Comparison of ENCODE assay signal across 10 mouse cellular contexts in genomic region chr12:70853026-70853425, GRCm38 (mm10). TPM values are rescaled to one million over a fixed set of nuclear protein-coding genes. Genes with fewer than 3 reads are reported as not detected.
DNase-seq lines count a peak whose midpoint lies in the region; ATAC-seq and TF ChIP-seq lines count a peak whose summit lies in the region.
"Had no signal": no experiment of that assay in that cellular context is flagged by ENCODE, and none has a peak within 500 bp of the region (broad histone marks: within the 10 kb centered on the region; RNA-seq: fewer than 3 reads in every experiment).

No protein-coding gene starts in this region.

- no peaks in the 10 kb centered on the region for H3K9me3 ChIP-seq in midbrain, embryonic 10.5 days (replicated peaks)
- H3K9me3 ChIP-seq in midbrain, embryonic 15.5 days, result no peaks in the 10 kb centered on the region
- no peaks in the 10 kb centered on the region for H3K9me3 ChIP-seq in forebrain, postnatal 0 days (ENCODE audit: low read length)
- no peaks in the 10 kb centered on the region for H3K9me3 ChIP-seq in midbrain, embryonic 14.5 days (ENCODE audit: control insufficient read depth, low read length)
- H3K9me3 ChIP-seq: G1E had no signal

- ATAC-seq in midbrain, embryonic 15.5 days (replicated peaks), result no peak
- no peak for ATAC-seq in forebrain, postnatal 0 days
- no peak for ATAC-seq in midbrain, embryonic 14.5 days (ENCODE audit: low FRiP score, low TSS enrichment)

- no peak for TF ChIP-seq CTCF in forebrain, postnatal 0 days (IDR thresholded peaks at IDR 0.05; ENCODE audit: low read depth)

- peak; percentile 40 for DNase-seq in gastrocnemius, postnatal 14 days
- no peak for DNase-seq in gastrocnemius, adult 18-20 months (ENCODE audit: low spot score)
- peak; percentile 15 for DNase-seq in midbrain, embryonic 10.5 days (ENCODE audit: low spot score)
- DNase-seq in kidney, postnatal 25 days, result peak; percentile 11 to 50
- DNase-seq in thymus, postnatal 10 days (ENCODE audit: low spot score in 2 of 2), result peak; percentile 32 to 42
- DNase-seq in forebrain, postnatal 0 days, result no peak
- DNase-seq in midbrain, embryonic 14.5 days, result no peak
- DNase-seq: retina, postnatal 1 day had no signal

- no peaks in the 10 kb centered on the region for H3K36me3 ChIP-seq in midbrain, embryonic 10.5 days
- no peaks in the 10 kb centered on the region for H3K36me3 ChIP-seq in midbrain, embryonic 15.5 days (replicated peaks)
- H3K36me3 ChIP-seq in forebrain, postnatal 0 days (ENCODE audit: insufficient read depth), result no peaks in the 10 kb centered on the region
- no peaks in the 10 kb centered on the region for H3K36me3 ChIP-seq in midbrain, embryonic 14.5 days (ENCODE audit: control insufficient read depth, insufficient read depth, low read length)

- no peak overlapping the region for H3K4me2 ChIP-seq in midbrain, embryonic 15.5 days
- H3K4me2 ChIP-seq in forebrain, postnatal 0 days (ENCODE audit: low read depth), result no peak overlapping the region
- H3K4me2 ChIP-seq in midbrain, embryonic 14.5 days (ENCODE audit: low read length), result no peak overlapping the region

- H3K9ac ChIP-seq in midbrain, embryonic 15.5 days, result no peak overlapping the region
- no peak overlapping the region for H3K9ac ChIP-seq in forebrain, postnatal 0 days
- no peak overlapping the region for H3K9ac ChIP-seq in midbrain, embryonic 14.5 days (replicated peaks; ENCODE audit: low read length)

- peaks cover 15% of the 10 kb centered on the region for H3K4me1 ChIP-seq in midbrain, embryonic 10.5 days
- H3K4me1 ChIP-seq in midbrain, embryonic 15.5 days, result peaks cover 5% of the 10 kb centered on the region; the same call in 1 of the 2 replicates
- no peaks in the 10 kb centered on the region for H3K4me1 ChIP-seq in forebrain, postnatal 0 days (ENCODE audit: insufficient read depth)
- no peaks in the 10 kb centered on the region for H3K4me1 ChIP-seq in midbrain, embryonic 14.5 days (ENCODE audit: control insufficient read depth, insufficient read depth, low read length)

- no peak overlapping the region for H3K27ac ChIP-seq in midbrain, embryonic 10.5 days (replicated peaks)
- H3K27ac ChIP-seq in midbrain, embryonic 15.5 days, result no peak overlapping the region
- no peak overlapping the region for H3K27ac ChIP-seq in forebrain, postnatal 0 days (ENCODE audit: low read depth, low read length)
- no peak overlapping the region for H3K27ac ChIP-seq in midbrain, embryonic 14.5 days (replicated peaks; ENCODE audit: low read depth, low read length)

- no peak overlapping the region for H3K4me3 ChIP-seq in midbrain, embryonic 10.5 days
- H3K4me3 ChIP-seq in midbrain, embryonic 15.5 days, result no peak overlapping the region
- no peak overlapping the region for H3K4me3 ChIP-seq in forebrain, postnatal 0 days (ENCODE audit: low read depth, low read length)
- H3K4me3 ChIP-seq in midbrain, embryonic 14.5 days (replicated peaks; ENCODE audit: low read depth, low read length), result no peak overlapping the region

- 53% methylated on average over 6 of the region's 6 CpGs for WGBS in midbrain, embryonic 10.5 days
- 60% methylated on average over 6 of the region's 6 CpGs for WGBS in midbrain, embryonic 15.5 days
- WGBS in forebrain, postnatal 0 days, result 68% methylated on average over 6 of the region's 6 CpGs
- WGBS in midbrain, embryonic 14.5 days, result 56% methylated on average over 6 of the region's 6 CpGs

- intact Hi-C loops in gastrocnemius, postnatal 14 days (cut with DNase I; ENCODE audit: low total_unique reads), result no loop called here

- H3K27me3 ChIP-seq in midbrain, embryonic 10.5 days (ENCODE audit: low read depth, poor library complexity, severe bottlenecking), result no peaks in the 10 kb centered on the region
- H3K27me3 ChIP-seq in midbrain, embryonic 15.5 days (replicated peaks), result no peaks in the 10 kb centered on the region
- no peaks in the 10 kb centered on the region for H3K27me3 ChIP-seq in forebrain, postnatal 0 days (ENCODE audit: insufficient read depth, low read length)
- H3K27me3 ChIP-seq in midbrain, embryonic 14.5 days (ENCODE audit: control insufficient read depth, insufficient read depth, low read length), result no peaks in the 10 kb centered on the region

RNA-seq across cellular contexts. Expression of gene Frmd6, which starts 27.7 kb away (rescaled TPM):
- 10 to 100 TPM; 21.4 to 23.6 TPM for total RNA-seq in gastrocnemius, postnatal 14 days (2021)
- 10 to 100 TPM; 10.2 to 18.8 TPM for total RNA-seq in gastrocnemius, adult 18-20 months (2021)
- 18.0 and 19.2 TPM in 2 replicates for polyA plus RNA-seq in midbrain, embryonic 10.5 days (2016; fragmentation: Nextera tagmentation; extraction: Ambion mirVana)
- polyA plus RNA-seq in midbrain, embryonic 15.5 days (2015; fragmentation: Nextera tagmentation; extraction: Ambion mirVana), result 9.2 and 9.7 TPM in 2 replicates
- 10.6 and 11.0 TPM in 2 replicates for total RNA-seq in forebrain, postnatal 0 days (2014; rRNA removed)
- 6.9 and 7.4 TPM in 2 replicates for polyA plus RNA-seq in forebrain, postnatal 0 days (2015; fragmentation: Nextera tagmentation; extraction: Ambion mirVana)
- 5.9 and 11.0 TPM in 2 replicates for polyA plus RNA-seq in midbrain, embryonic 14.5 days (2014; fragmentation: Nextera tagmentation; extraction: Ambion mirVana)

Comparison
In these comparisons a context has a peak if more than half of its experiments do, and no peak if none do; other contexts are left out.
1. DNase-seq: peak in gastrocnemius, postnatal 14 days (single experiment), midbrain, embryonic 10.5 days (single experiment), kidney, postnatal 25 days (2 of 2) and thymus, postnatal 10 days (2 of 2); none in gastrocnemius, adult 18-20 months (single experiment), forebrain, postnatal 0 days (single experiment) and midbrain, embryonic 14.5 days (single experiment).